Mouse (Mus musculus) granulocyte monocyte progenitor cell, adult 5-6 weeks (primary cell): ENCODE measurements at regions not wholly inside any gene's neighbourhood (a gene's known extent, or its start where the extent isn't known, plus 50 kb on each side); places are given as distances from the start of the nearest gene placed in this dataset.

Experiments used
- ATAC-seq: replicated peaks from 2 replicates; pipeline ENCODE4 v1.8.0; 2016; ENCODE audit warnings: mild to moderate bottlenecking, moderate TSS enrichment, inconsistent platforms; ENCODE audit not compliant: poor library complexity, severe bottlenecking

DNA sequence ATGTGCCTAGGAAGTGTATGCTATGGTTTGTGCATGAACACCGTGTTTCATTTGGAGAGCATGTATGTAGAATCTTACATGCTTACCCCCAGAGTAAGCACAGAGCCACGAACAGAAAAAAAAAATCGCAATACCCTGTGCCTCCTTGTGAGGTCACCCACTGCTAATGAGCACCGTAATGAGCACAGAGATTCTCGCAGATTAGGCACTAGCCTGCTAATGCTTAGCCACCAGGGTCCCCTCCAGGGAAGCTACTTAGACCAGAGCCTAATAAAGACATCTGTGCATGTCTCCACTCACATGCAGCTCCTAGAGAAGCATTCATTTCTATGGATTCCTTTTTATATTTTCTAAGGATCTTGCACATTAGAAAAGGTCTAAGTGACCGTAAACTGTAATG lies 780.8 kb downstream of the Nr2f2 start:
- no peak for ATAC-seq

DNA sequence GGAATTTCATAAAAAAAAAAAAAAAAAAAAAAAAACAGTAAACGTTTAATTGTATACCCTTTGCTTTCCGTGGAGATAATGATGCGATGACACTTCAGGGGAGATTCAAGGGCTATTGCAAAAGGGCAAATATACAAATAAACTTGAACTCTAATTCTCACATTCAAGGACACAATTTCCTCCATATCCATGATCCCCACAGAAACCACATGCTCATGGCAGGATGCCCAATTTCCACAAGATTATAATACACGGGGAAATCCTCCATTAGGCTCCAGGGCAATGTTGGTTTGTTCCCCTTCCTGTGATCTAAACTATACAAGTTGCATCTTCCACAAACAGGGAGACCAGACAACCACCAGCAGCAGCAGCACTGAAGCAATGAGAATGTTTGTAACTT lies 781.4 kb downstream of the Nr2f2 start:
- no peak for ATAC-seq

DNA sequence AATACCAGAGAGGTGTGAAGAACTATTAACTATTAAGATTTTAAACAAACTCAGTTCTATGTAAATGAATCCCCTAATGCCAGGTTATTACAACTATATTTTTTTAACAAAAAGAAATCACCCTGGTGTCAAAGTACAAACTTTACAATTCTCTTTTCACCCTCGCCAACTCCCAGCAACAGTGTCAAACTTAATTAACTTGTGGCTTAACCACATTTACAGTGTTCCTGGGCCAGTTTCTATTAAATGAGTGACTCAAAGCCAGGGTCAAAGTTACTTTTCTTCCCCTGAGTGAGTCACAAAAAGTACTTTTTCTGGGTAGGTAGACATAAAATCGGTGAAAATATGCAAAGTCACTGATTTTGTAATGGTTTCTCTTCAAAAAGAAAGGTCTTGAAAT lies 782.0 kb downstream of the Nr2f2 start:
- no peak for ATAC-seq

- no peak for ATAC-seq
Observed at GRCm38 (mm10) chr7:69583901-69584300, 782.6 kb downstream of the Nr2f2 start.

DNA sequence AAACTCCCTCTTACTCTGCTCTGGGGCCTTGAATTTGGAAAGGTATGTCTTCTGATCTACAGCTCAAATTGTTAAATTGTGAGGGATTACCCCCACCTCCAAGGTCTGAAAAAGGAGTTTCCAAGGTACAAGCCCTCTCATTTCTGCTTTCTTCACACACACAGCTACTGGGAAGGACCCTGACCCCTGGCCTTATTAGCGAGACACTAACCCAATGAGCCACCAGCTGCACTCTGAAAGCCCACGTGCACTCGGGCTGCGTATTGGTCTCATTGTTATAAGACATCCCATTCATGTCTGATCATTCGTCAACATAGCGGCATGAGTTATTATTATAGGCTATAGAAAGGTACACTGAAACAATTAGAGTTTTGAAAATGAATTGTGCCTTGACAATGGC lies 784.9 kb downstream of the Nr2f2 start:
- no peak for ATAC-seq

- ATAC-seq, result no peak
Observed at GRCm38 (mm10) chr7:69578958-69579810, 787.4 kb downstream of the Nr2f2 start.

DNA sequence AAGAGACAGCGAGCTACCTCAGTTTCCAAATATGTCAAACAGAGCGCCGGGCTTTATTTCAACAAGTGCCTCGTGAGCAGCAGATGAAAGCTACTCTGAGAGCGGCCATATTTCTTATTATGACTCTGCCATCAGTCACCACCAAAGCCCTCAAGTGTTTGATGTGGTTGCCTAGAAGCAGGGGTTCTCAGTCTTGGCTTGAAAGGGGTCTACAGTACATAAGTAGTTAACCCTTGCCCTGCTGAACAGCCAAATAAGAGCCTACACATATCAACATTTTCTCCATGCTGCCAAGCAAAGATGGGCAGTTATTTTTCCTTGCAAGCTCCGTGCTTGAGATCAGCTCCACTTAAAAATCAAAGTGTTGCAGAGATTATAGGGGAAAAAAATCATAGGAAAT lies 788.8 kb downstream of the Nr2f2 start:
- no peak for ATAC-seq

- ATAC-seq, result no peak
Observed at GRCm38 (mm10) chr7:69576596-69576995, 789.9 kb downstream of the Nr2f2 start.

DNA sequence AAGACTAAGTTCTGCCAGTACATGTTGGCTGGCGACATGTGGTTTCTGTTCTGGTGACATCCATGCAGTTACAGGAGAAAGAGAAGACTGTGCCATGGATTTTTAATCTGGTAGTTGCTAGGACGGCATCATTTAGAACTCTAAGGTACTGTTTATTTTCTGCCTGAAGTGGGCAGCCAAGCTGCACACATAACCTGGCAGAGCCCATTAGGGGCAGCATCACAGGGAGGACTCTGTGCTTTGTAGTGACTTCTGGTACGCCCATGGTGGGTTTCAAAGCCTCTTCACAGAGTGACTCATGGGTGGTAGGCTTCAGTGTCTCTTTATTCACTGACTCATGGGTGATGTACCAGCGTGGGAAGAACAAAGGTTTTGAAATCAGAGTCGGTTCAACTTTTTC lies 792.8 kb downstream of the Nr2f2 start:
- no peak for ATAC-seq

GRCm38 (mm10) chr7:69572626-69573394 lies 793.7 kb downstream of the Nr2f2 start:
- ATAC-seq, result no peak

DNA sequence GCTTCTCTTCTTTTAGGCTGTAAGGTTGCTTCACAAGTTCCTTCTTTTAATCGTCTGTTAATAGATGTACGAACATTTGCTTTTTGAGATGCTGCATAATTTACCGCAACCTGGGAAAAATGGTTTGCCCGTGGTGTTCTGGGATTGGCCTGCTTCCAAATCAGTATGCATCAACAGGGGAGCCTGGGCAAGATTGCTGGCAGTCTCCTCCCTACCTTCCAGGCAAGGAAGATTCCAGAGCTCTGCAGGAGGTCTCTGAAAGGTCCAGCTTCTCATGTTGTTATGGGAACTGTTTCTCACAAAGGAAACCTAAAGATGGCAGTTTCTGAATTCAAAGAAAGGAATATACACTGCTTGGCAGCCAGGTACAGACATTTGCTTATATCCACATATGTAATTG lies 799.6 kb downstream of the Nr2f2 start:
- ATAC-seq, result no peak

DNA sequence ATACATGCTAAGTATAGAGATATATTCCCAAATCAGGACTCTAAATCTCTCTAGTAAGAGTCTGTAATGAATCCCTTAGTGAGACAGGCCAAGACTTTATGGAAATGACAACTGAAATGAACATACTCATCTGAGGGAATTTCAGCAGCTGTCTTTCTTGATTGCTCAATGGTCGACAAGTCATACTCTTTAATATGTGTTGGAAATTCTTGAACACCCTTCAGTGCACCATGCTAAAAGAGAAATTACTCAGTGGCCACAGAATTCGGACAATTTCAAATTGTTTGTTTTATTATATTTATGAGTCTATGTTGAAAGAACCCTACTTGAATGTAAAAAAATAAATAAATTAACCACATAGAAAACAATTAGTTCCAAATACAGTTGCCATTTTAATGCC lies 802.1 kb downstream of the Nr2f2 start:
- ATAC-seq, result no peak

DNA sequence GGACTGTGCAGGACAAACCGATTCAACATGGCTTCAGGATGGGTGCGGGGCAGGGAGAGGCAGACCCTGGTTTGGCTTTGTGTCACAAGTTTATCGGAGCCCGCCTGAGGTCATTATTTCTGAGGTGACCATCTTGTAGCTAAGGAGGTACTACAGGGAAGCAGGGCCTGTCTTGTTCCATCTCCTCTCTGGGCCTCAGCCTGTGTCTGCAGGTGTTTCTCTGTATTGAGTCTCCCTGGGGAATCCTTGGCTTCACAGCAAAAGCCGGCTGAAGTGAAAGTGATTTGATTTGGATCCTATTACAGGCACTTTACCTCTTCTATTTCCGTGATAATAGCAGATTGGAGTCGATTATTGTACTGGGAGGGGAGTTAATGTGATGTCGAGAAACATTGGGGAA lies 805.7 kb upstream of the Arrdc4 start:
- no peak for ATAC-seq

GRCm38 (mm10) chr7:69553981-69554380 lies 804.9 kb upstream of the Arrdc4 start:
- ATAC-seq, result no peak

DNA sequence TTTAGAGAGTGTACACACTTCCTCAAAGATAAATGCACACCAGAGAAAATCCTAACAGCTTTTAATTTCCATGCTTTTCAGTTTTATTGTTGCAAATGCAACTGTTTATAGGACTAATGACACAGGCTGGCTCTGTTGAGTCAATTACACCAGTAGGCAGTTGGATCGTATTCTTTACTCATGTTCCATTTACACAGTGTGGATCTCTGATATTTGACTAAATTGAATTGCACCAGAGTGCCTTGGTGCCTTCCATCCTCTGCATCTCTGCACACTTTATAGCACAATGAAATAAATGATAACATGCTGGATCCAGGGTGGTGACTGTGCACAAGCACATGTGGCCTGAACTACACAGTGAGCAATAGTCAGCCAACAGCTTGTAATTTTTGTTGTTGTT lies 787.0 kb upstream of the Arrdc4 start:
- no peak for ATAC-seq

- ATAC-seq, result no peak
Observed at GRCm38 (mm10) chr7:69513966-69514365, 764.9 kb upstream of the Arrdc4 start.

GRCm38 (mm10) chr7:69510389-69510788 lies 761.3 kb upstream of the Arrdc4 start:
- ATAC-seq, result no peak

GRCm38 (mm10) chr7:69493062-69493930 lies 744.3 kb upstream of the Arrdc4 start:
- ATAC-seq, result no peak

GRCm38 (mm10) chr7:69490566-69491466 lies 741.8 kb upstream of the Arrdc4 start:
- peak; percentile 56; the same call in 1 of the 2 replicates for ATAC-seq

DNA sequence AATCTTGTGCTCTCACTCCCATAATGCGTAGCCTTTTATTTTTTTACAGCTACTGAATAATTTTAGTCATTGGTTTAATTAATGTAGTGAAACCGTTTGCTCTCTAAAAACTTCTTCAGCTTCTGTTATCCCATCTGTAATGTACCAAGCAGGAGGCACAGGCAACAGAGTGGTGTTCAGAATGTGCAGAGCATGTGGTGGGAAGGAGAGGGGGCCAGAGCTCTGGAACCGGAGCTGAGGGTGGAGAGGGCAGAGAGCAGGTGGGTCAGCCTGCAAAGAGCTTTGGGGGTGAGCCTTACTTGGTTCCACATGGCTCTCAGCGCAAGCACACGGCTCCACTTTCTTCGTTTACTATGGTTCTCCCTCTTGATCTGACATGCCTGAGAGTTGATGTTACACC lies 739.6 kb upstream of the Arrdc4 start:
- ATAC-seq, result no peak
